Mouse (Mus musculus): ENCODE results near the gene Ang2. TPM values are rescaled to one million over a fixed set of nuclear protein-coding genes. Genes with fewer than 3 reads are reported as not detected.
"Not testable (repeated sequence)": the region's sequence is repeated elsewhere in the genome, so short reads cannot be mapped to it uniquely, and the experiment has no call there.

Ang2 gene
- total RNA-seq (2014; fragmentation: Nextera tagmentation) (not detected in 2 replicates), total RNA-seq (2017) (not detected in 2 replicates), polyA plus RNA-seq (2012) (not detected in 2 replicates)

DNA sequence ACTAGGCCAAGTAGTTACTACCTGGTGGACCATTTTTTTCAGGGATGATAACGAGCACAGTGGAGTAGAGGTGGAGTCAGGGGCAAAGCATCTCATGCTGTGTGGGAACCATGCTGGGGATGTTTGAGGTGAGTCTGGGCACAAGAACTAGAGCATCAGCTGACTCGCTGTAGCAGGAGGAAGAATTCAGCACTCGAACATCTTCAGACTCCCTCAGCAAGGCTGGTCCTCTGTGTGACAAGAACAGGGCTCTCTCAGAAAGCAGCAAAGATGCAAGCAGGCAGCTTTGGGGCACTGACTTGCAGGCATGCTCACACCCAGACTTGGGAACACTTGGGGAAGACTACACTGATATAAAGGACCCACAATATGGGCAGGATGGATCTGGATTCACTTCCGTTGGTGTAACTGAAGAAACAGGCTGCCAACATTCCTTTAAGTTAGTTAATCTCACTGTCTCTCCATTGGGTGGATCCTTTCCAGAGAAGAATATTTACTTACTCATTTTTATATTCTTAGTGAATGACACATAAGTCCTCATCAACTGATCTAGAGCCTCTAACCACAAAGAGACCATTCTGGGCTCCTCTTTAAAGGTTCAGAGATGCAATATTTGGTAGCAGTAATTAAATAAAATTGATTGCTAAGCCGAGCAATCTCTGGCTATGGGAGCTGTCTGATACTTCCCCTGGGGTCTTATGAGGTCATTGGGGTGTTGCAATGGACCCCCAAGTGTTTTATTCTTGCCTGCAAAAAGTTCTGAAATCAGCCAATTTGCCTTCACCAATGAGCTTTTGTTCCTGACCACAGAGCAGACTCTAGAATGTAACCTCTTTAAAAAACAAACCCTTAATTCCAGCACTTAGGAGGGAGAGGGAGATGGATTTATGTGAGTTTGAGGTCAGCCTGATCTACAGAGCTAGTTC lies at the start of gene Ang2:
Gene Ang2 (minus strand): TSS at position 51 of the 926 bp plus-strand sequence.
- H3K4me3 ChIP-seq (ENCODE audit: low read depth, low read length), result no peak within 1 kb of the TSS
- DNase-seq (ENCODE audit: low spot score), result no peak
- H3K9me3 ChIP-seq (replicated peaks), result no peaks in the 10 kb centered on the region
- H3K36me3 ChIP-seq (replicated peaks), result no peaks in the 10 kb centered on the region
- H3K27me3 ChIP-seq (ENCODE audit: insufficient read depth, low read length), result no peaks in the 10 kb centered on the region
- ATAC-seq (ENCODE audit: extremely low read depth, insufficient number of reproducible peaks, low FRiP score, poor library complexity, severe bottlenecking), result no peak
- TF ChIP-seq POLR2AphosphoS5 (IDR thresholded peaks at IDR 0.05; ENCODE audit: insufficient replicate concordance, low read depth, low read length) (no peak), TAL1 (conservative IDR thresholded peaks at IDR 0.05; ENCODE audit: low read depth, low read length) (no peak), CTCF (IDR thresholded peaks at IDR 0.05; ENCODE audit: low read depth, low read length) (no peak), GATA2 (IDR thresholded peaks at IDR 0.05; ENCODE audit: borderline replicate concordance, low read depth, low read length) (no peak), GATA1 (IDR thresholded peaks at IDR 0.05; ENCODE audit: borderline replicate concordance, low read length) (no peak)
- no peaks in the 10 kb centered on the region for H3K4me1 ChIP-seq (ENCODE audit: insufficient read depth, low read depth, low read length)

DNA sequence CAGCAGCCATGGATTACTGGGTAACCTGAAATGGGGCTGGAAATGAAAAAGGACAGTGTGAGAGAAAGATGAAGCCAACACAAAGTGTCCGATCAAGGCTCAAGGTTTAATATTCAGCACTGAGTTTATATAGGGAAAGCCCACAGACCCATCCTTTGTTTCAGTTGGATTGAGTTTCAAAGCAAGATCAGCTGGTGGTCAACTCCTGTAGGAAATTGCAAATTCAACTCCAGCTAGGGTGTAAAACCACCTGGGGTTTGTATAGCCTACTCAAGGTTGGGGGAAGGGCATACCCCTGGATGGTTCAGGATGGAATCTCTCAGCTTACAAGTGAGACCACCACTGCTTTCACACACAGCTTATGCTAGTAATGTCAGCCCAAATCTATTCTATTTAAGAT lies 48.8 kb upstream of the Ang2 start:
- ATAC-seq (ENCODE audit: extremely low read depth, insufficient number of reproducible peaks, low FRiP score, poor library complexity, severe bottlenecking), result no peak
- TF ChIP-seq GATA1 (IDR thresholded peaks at IDR 0.05; ENCODE audit: borderline replicate concordance, low read length) (no peak), TAL1 (conservative IDR thresholded peaks at IDR 0.05; ENCODE audit: low read depth, low read length) (no peak), POLR2AphosphoS5 (IDR thresholded peaks at IDR 0.05; ENCODE audit: insufficient replicate concordance, low read depth, low read length) (no peak), GATA2 (IDR thresholded peaks at IDR 0.05; ENCODE audit: borderline replicate concordance, low read depth, low read length) (no peak), CTCF (IDR thresholded peaks at IDR 0.05; ENCODE audit: low read depth, low read length) (no peak)
- Histone ChIP-seq H3K4me3 (ENCODE audit: low read depth, low read length) (no peak overlapping the region), H3K9me3 (replicated peaks) (no peaks in the 10 kb centered on the region), H3K4me1 (ENCODE audit: insufficient read depth, low read depth, low read length) (no peaks in the 10 kb centered on the region), H3K27me3 (ENCODE audit: insufficient read depth, low read length) (no peaks in the 10 kb centered on the region), H3K36me3 (replicated peaks) (no peaks in the 10 kb centered on the region)
- DNase-seq (ENCODE audit: low spot score), result no peak

DNA sequence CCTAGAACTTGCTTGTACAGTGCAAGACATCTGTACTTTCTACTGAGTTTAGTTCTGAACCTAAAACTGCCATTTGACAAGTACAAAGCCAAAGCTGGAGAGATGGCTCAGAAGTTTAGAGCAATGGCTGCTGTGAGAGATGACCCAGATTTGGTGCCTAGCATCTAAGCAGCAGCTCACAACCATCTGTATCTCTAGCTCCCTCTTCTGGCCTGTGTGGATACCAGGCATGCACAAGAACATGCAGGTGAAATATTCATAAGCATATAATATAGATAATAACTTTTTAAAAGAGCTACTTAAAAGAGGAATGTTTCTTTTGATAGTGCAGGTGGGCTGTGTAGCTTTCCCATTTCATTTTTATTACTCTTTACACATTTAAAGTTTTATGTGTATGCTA lies 42.0 kb upstream of the Ang2 start:
- DNase-seq (ENCODE audit: low spot score) (no peak), ATAC-seq (ENCODE audit: extremely low read depth, insufficient number of reproducible peaks, low FRiP score, poor library complexity, severe bottlenecking) (no peak)
- no peak for TF ChIP-seq CTCF (IDR thresholded peaks at IDR 0.05; ENCODE audit: low read depth, low read length)
- TF ChIP-seq TAL1 (conservative IDR thresholded peaks at IDR 0.05; ENCODE audit: low read depth, low read length), result no peak
- no peak for TF ChIP-seq GATA2 (IDR thresholded peaks at IDR 0.05; ENCODE audit: borderline replicate concordance, low read depth, low read length)
- TF ChIP-seq GATA1 (IDR thresholded peaks at IDR 0.05; ENCODE audit: borderline replicate concordance, low read length), result no peak
- TF ChIP-seq POLR2AphosphoS5 (IDR thresholded peaks at IDR 0.05; ENCODE audit: insufficient replicate concordance, low read depth, low read length), result no peak

DNA sequence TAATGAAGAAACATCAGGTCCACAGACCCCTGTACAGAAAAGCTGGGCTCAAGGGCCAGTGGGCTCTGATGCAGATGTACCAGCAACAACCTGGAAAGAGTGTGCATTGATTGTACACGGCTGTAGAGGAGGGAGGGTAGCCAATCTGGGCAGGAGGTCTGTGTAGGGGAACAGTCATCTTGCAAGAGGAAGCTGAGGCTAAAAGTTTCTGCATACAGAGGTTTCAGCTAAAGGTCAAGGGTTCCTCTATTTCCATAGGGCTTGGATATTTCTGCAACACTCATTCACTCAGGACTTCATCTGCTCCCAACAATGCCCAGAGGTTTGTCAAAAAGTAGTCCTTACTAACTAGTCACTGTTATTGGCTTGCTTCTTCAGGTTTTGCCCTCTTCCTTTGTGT lies 38.5 kb upstream of the Ang2 start:
- not testable (repeated sequence) for H3K9me3 ChIP-seq (replicated peaks); H3K4me3 ChIP-seq (ENCODE audit: low read depth, low read length); ATAC-seq (ENCODE audit: extremely low read depth, insufficient number of reproducible peaks, low FRiP score, poor library complexity, severe bottlenecking); H3K27me3 ChIP-seq (ENCODE audit: insufficient read depth, low read length); H3K36me3 ChIP-seq (replicated peaks); DNase-seq (ENCODE audit: low spot score); H3K4me1 ChIP-seq (ENCODE audit: insufficient read depth, low read depth, low read length)

More for the DNA sequence above, 42.0 kb upstream of the Ang2 start:
- Histone ChIP-seq H3K9me3 (replicated peaks) (no peaks in the 10 kb centered on the region), H3K27me3 (ENCODE audit: insufficient read depth, low read length) (no peaks in the 10 kb centered on the region), H3K4me3 (ENCODE audit: low read depth, low read length) (no peak overlapping the region), H3K36me3 (replicated peaks) (no peaks in the 10 kb centered on the region), H3K4me1 (ENCODE audit: insufficient read depth, low read depth, low read length) (no peaks in the 10 kb centered on the region)

DNA sequence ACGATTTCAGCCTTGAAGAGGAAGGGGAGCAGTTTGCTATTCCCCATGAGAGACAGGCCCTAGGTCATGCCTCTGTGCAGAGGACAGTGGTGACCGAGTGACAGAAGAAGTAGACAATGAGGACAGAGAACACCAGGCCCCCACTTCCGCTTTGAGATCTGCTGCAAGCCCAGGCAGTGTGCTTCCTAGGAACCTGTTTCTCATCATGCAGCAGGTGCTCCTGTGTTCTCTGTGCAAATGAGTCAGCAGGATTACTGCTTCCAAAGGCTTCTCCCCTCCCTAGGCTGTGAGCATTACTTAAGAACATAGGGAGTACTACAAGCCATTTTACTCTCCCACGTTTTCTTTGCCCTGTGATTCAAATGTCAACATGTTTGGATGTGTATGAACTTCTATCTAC lies 30.7 kb upstream of the Ang2 start:
- not testable (repeated sequence) for H3K27me3 ChIP-seq (ENCODE audit: insufficient read depth, low read length); H3K4me1 ChIP-seq (ENCODE audit: insufficient read depth, low read depth, low read length); H3K9me3 ChIP-seq (replicated peaks); H3K36me3 ChIP-seq (replicated peaks); H3K4me3 ChIP-seq (ENCODE audit: low read depth, low read length); ATAC-seq (ENCODE audit: extremely low read depth, insufficient number of reproducible peaks, low FRiP score, poor library complexity, severe bottlenecking); DNase-seq (ENCODE audit: low spot score)

DNA sequence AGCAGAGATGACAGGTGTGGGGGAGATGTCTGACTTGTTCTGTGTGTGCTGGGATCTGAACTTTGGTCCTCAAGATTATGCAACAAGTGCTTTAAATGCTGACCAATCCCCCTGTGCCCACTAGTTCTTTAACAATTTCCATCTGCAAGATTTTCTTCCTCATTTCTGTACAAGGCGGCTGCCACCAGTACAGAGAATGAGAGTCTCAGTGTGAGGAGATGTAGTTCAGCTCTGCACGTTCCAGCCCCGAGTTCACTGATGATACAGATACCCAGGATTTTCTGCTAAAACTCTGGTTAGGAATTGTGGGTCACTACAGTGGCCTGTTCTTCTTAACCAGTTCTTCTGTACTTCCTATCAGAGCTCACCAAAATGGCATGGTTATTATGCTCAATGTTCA lies 21.1 kb upstream of the Ang2 start:
- not testable (repeated sequence) for H3K4me1 ChIP-seq (ENCODE audit: insufficient read depth, low read depth, low read length); H3K27me3 ChIP-seq (ENCODE audit: insufficient read depth, low read length); H3K36me3 ChIP-seq (replicated peaks); H3K9me3 ChIP-seq (replicated peaks); DNase-seq (ENCODE audit: low spot score); ATAC-seq (ENCODE audit: extremely low read depth, insufficient number of reproducible peaks, low FRiP score, poor library complexity, severe bottlenecking); H3K4me3 ChIP-seq (ENCODE audit: low read depth, low read length)

DNA sequence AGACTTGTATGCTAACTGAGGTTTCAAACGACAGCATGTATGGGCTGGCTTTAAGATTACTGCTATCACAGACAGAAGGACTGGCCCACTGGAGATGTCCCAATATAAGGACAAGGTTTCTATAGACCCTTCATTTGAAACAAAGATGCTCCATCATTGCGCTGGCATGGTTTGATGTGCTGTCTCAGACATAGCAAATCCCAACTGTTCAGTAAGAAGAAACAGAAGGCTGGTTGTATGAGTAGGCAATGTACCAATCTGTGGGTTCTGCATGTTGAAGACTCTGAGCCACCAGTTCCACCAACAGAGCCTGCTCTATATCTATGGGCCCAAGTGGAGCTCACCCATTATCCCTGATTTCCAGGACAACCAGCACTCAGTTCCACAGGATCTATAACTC lies 4.2 kb upstream of the Ang2 start, which contains the start of gene Ear14:
Gene Ear14 (plus strand): TSS at position 277 of the 400 bp plus-strand sequence.
- DNase-seq (ENCODE audit: low spot score) (no peak), ATAC-seq (ENCODE audit: extremely low read depth, insufficient number of reproducible peaks, low FRiP score, poor library complexity, severe bottlenecking) (no peak)
- TF ChIP-seq GATA2 (IDR thresholded peaks at IDR 0.05; ENCODE audit: borderline replicate concordance, low read depth, low read length) (no peak), GATA1 (IDR thresholded peaks at IDR 0.05; ENCODE audit: borderline replicate concordance, low read length) (no peak), TAL1 (conservative IDR thresholded peaks at IDR 0.05; ENCODE audit: low read depth, low read length) (no peak), POLR2AphosphoS5 (IDR thresholded peaks at IDR 0.05; ENCODE audit: insufficient replicate concordance, low read depth, low read length) (no peak), CTCF (IDR thresholded peaks at IDR 0.05; ENCODE audit: low read depth, low read length) (no peak)
- no peaks in the 10 kb centered on the region for H3K36me3 ChIP-seq (replicated peaks)
- no peaks in the 10 kb centered on the region for H3K9me3 ChIP-seq (replicated peaks)
- H3K4me3 ChIP-seq (ENCODE audit: low read depth, low read length), result no peak within 1 kb of the TSS
- H3K27me3 ChIP-seq (ENCODE audit: insufficient read depth, low read length), result no peaks in the 10 kb centered on the region
- H3K4me1 ChIP-seq (ENCODE audit: insufficient read depth, low read depth, low read length), result no peaks in the 10 kb centered on the region

Measured in G1E (cell line).